Mouse (Mus musculus) MEL (cell line): ENCODE measurements at regions not wholly inside any gene's neighbourhood (a gene's known extent, or its start where the extent isn't known, plus 50 kb on each side); places are given as distances from the start of the nearest gene placed in this dataset.
A peak's percentile ranks its signal among the peaks of the same experiment; 100 is the strongest.

ENCODE experiments used
- DNase-seq: peaks from one replicate; pipeline ENCODE4 v3.0.0; 2011; ENCODE audit warnings: low read depth, low spot score
- H3K27ac ChIP-seq: 2 replicates; pipeline ENCODE4 v1.5.1; 2012; ENCODE audit warnings: low read depth, mild to moderate bottlenecking, control low read depth, low read length, moderate library complexity; ENCODE audit not compliant: control insufficient read depth
- H3K27me3 ChIP-seq, 2 experiments: fragments of 150-350 bp in 1 of 2; sonication (generic) in 1 of 2; 2 replicates each; pipeline ENCODE4 v1.6.1; 2012; ENCODE audit warnings: low read length in 2 of 2, mild to moderate bottlenecking in 2 of 2, improper control_type of control experiment in 1 of 2, moderate library complexity in 1 of 2; ENCODE audit not compliant: insufficient read depth in 2 of 2, control insufficient read depth in 1 of 2
- H3K36me3 ChIP-seq, 2 experiments: 2 replicates each; pipeline ENCODE4 v1.6.1; 2012 to 2014; ENCODE audit warnings: low read length in 2 of 2, improper control_type of control experiment in 1 of 2, inconsistent platforms in 1 of 2, mild to moderate bottlenecking in 1 of 2; ENCODE audit not compliant: insufficient read depth in 2 of 2, control insufficient read depth in 1 of 2
- H3K4me1 ChIP-seq, 2 experiments: fragments of 150-350 bp in 1 of 2; sonication (generic) in 1 of 2; 2 replicates each; pipeline ENCODE4 v1.6.1; 2012; ENCODE audit warnings: low read length in 2 of 2, improper control_type of control experiment in 1 of 2, mild to moderate bottlenecking in 1 of 2; ENCODE audit not compliant: insufficient read depth in 2 of 2, control insufficient read depth in 1 of 2
- H3K4me3 ChIP-seq, 2 experiments: fragments of 150-350 bp in 1 of 2; sonication (generic) in 1 of 2; 2 replicates each; pipeline ENCODE4 v1.5.1; 2012; ENCODE audit warnings: low read depth in 2 of 2, low read length in 2 of 2, mild to moderate bottlenecking in 2 of 2, moderate library complexity in 2 of 2, control low read depth in 1 of 2, improper control_type of control experiment in 1 of 2; ENCODE audit not compliant: control insufficient read depth in 1 of 2, insufficient read depth in 1 of 2
- H3K79me2 ChIP-seq: 2 replicates; pipeline ENCODE4 v1.6.1; 2012; ENCODE audit warnings: mild to moderate bottlenecking, low read length, moderate library complexity; ENCODE audit not compliant: control insufficient read depth, poor library complexity, insufficient read depth
- H3K9ac ChIP-seq: 2 replicates; pipeline ENCODE4 v1.6.1; 2012; ENCODE audit warnings: low read depth, mild to moderate bottlenecking, control low read depth, low read length, moderate library complexity; ENCODE audit not compliant: control insufficient read depth, poor library complexity, severe bottlenecking
- H3K9me3 ChIP-seq: fragments of 150-350 bp; sonication (generic); replicated peaks from 2 replicates; pipeline ENCODE4 v1.6.1; 2012; ENCODE audit warnings: mild to moderate bottlenecking, low read length, improper control_type of control experiment, moderate library complexity; ENCODE audit not compliant: insufficient read depth
- CHD1 ChIP-seq: IDR thresholded peaks from 2 replicates; pipeline ENCODE4 v1.6.1; 2012; ENCODE audit warnings: low read depth, mild to moderate bottlenecking, inconsistent platforms, low read length, improper control_type of control experiment
- CHD2 ChIP-seq: IDR thresholded peaks from 2 replicates; pipeline ENCODE4 v1.6.1; 2011; ENCODE audit warnings: low read length, improper control_type of control experiment
- CTCF ChIP-seq, 3 experiments: IDR thresholded peaks in 2 of 3; conservative IDR thresholded peaks in 1 of 3; 2 replicates each; pipeline ENCODE4 v1.5.1; 2011 to 2012; ENCODE audit warnings: low read length in 3 of 3, low read depth in 2 of 3, mild to moderate bottlenecking in 2 of 3, improper control_type of control experiment in 1 of 3, inconsistent platforms in 1 of 3, mixed read lengths in 1 of 3, moderate library complexity in 1 of 3; ENCODE audit not compliant: control insufficient read depth in 1 of 3, insufficient read depth in 1 of 3, poor library complexity in 1 of 3, severe bottlenecking in 1 of 3
- E2F4 ChIP-seq: IDR thresholded peaks from 2 replicates; pipeline ENCODE4 v1.6.1; 2011; ENCODE audit warnings: low read depth, low read length, improper control_type of control experiment, borderline replicate concordance
- EP300 ChIP-seq, 2 experiments: IDR thresholded peaks; 2 replicates each; pipeline ENCODE4 v1.6.1; 2011; ENCODE audit warnings: improper control_type of control experiment in 2 of 2, low read length in 2 of 2, low read depth in 1 of 2, mild to moderate bottlenecking in 1 of 2
- KAT2A ChIP-seq: conservative IDR thresholded peaks from 2 replicates; pipeline ENCODE4 v1.6.1; 2012; ENCODE audit warnings: low read depth, low read length, improper control_type of control experiment, inconsistent platforms
- MAX ChIP-seq: IDR thresholded peaks from 2 replicates; pipeline ENCODE4 v1.6.1; 2011; ENCODE audit warnings: low read length, improper control_type of control experiment
- MAZ ChIP-seq: IDR thresholded peaks from 2 replicates; pipeline ENCODE4 v1.6.1; 2012; ENCODE audit warnings: low read depth, mild to moderate bottlenecking, inconsistent platforms, low read length, improper control_type of control experiment
- POLR2A ChIP-seq, 2 experiments: IDR thresholded peaks; 2 replicates each; pipeline ENCODE4 v1.6.1; 2011 to 2012; ENCODE audit warnings: low read length in 2 of 2, mild to moderate bottlenecking in 2 of 2, control low read depth in 1 of 2, improper control_type of control experiment in 1 of 2, low read depth in 1 of 2, moderate library complexity in 1 of 2; ENCODE audit not compliant: control insufficient read depth in 1 of 2, insufficient read depth in 1 of 2, poor library complexity in 1 of 2
- POLR2AphosphoS5 ChIP-seq: IDR thresholded peaks from 2 replicates; pipeline ENCODE4 v1.6.1; 2012; ENCODE audit warnings: low read depth, borderline replicate concordance, mild to moderate bottlenecking, inconsistent platforms, low read length, moderate library complexity, mixed read lengths
- SMC3 ChIP-seq: IDR thresholded peaks from 2 replicates; pipeline ENCODE4 v1.6.1; 2011; ENCODE audit warnings: low read depth, low read length, improper control_type of control experiment

- DNase-seq = no peak
- Histone ChIP-seq H3K9me3 (no peaks in the 10 kb centered on the region), H3K4me3 (no peak overlapping the region), H3K27me3 (no peaks in the 10 kb centered on the region), H3K36me3 (peaks cover 4 to 8% of the 10 kb centered on the region in 2 experiments; a peak in 3 of 4 replicates), H3K79me2 (no peaks in the 10 kb centered on the region), H3K27ac (no peak overlapping the region), H3K4me1 (peaks cover 0 to 3% of the 10 kb centered on the region in 2 experiments; a peak in 2 of 4 replicates), H3K9ac (no peak overlapping the region)
- TF ChIP-seq CHD1 (no peak), SMC3 (0 out of 2 replicates have a peak, but pooled peaks have one; percentile 9)
Observed at GRCm38 (mm10) chr5:91828481-91828880, 134.4 kb downstream of the Rchy1 start.

- peaks cover 0 to 3% of the 10 kb centered on the region in 2 experiments; a peak in 2 of 4 replicates for H3K4me1 ChIP-seq
- H3K9ac ChIP-seq = no peak overlapping the region
- no peak overlapping the region for H3K4me3 ChIP-seq
- no peak for DNase-seq
- H3K79me2 ChIP-seq = no peaks in the 10 kb centered on the region
- peaks cover 4 to 8% of the 10 kb centered on the region in 2 experiments; a peak in 3 of 4 replicates for H3K36me3 ChIP-seq
- TF ChIP-seq E2F4 (no peak), CHD2 (no peak), SMC3 (no peak), MAX (no peak)
- H3K27me3 ChIP-seq = no peaks in the 10 kb centered on the region
- H3K9me3 ChIP-seq = no peaks in the 10 kb centered on the region
- no peak overlapping the region for H3K27ac ChIP-seq
Observed at GRCm38 (mm10) chr5:91826636-91827035, 136.2 kb downstream of the Rchy1 start.

DNA sequence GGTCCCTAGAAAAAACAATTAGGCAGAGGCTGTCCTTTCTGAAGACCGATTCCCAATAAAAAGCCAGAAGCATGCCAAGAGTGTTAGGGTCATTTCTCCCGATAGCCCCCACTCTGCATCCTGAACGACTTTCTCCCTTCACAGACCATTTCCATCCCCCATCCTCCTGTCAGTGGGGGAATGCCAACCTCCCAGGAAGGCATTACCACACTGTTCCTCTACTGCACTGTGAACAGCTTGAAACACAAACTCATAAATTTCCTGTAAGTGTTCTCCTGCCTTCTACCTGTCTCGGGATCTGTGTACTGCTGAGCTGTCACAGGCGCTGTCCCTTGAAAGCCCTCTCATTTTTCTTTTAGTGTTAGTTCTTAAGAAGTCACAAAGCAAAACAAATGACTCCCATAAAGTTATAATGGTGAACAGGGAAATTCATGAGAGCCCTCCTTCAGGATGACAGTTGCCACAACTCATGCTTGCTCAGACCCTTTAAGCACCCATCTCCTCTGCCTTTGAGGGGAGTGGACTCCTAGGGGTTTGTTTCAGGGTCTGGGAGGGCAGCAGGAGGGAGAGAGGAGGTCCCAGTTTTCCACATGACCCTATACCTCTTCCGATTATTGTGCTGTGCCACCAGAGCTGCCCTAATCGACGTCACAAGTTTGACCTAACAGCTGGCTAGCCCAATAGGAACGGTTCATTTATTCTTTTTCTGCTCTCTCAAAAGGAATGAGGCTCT, 139.9 kb downstream of the Rchy1 start:
- Histone ChIP-seq H3K27me3 (no peaks in the 10 kb centered on the region), H3K27ac (no peak overlapping the region), H3K79me2 (no peaks in the 10 kb centered on the region), H3K4me1 (no peaks in the 10 kb centered on the region), H3K9me3 (no peaks in the 10 kb centered on the region), H3K9ac (no peak overlapping the region), H3K36me3 (no peaks in the 10 kb centered on the region), H3K4me3 (no peak overlapping the region)
- DNase-seq = no peak
- TF ChIP-seq POLR2A (IDR thresholded peaks at IDR 0.05; ENCODE audit: control insufficient read depth in 1 of 2, insufficient read depth in 1 of 2, low read depth in 1 of 2, low read length in 2 of 2, poor library complexity in 1 of 2) (peak in 1 of 2 experiments; percentile 50; a peak in 1 of 4 replicates), MAZ (no peak), POLR2AphosphoS5 (no peak), EP300 (IDR thresholded peaks at IDR 0.05; ENCODE audit: low read depth in 1 of 2, low read length in 2 of 2) (no peak), CTCF (IDR thresholded peaks at IDR 0.05 in 2 of 3, conservative IDR thresholded peaks at IDR 0.05 in 1 of 3; ENCODE audit: control insufficient read depth in 1 of 3, insufficient read depth in 1 of 3, low read depth in 2 of 3, low read length in 3 of 3, poor library complexity in 1 of 3, severe bottlenecking in 1 of 3) (no peak), KAT2A (no peak)
